Mouse (Mus musculus) adipocyte (in vitro differentiated cells): Measurements from ENCODE around the gene Prokr2.
"Not testable (repeated sequence)": the region's sequence is repeated elsewhere in the genome, so short reads cannot be mapped to it uniquely, and the experiment has no call there.

ENCODE experiments used
- DNase-seq: peaks from one replicate; pipeline ENCODE4 v3.0.0-alpha.2; 2016; ENCODE audit warnings: low spot score

Gene Prokr2

DNA sequence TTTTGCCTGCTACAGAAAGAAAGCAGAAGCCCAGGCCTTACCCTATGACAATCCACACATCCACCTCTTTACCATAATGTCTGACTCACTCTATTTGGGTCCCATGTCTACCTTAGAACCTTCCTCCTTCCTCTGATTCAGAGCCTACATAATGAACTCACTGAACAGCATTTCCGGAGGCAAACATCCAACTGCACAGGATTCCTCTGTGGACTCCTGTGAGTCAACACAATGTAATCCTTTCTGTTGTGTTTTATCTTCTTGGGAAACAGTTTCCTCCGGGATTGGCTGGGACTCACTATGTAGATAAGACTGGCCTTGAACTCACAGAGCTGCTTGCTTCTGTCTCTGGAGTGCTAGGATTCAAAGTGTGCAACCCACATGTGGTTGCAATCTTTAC lies 44.9 kb downstream of the Prokr2 start:
- DNase-seq: no peak

DNA sequence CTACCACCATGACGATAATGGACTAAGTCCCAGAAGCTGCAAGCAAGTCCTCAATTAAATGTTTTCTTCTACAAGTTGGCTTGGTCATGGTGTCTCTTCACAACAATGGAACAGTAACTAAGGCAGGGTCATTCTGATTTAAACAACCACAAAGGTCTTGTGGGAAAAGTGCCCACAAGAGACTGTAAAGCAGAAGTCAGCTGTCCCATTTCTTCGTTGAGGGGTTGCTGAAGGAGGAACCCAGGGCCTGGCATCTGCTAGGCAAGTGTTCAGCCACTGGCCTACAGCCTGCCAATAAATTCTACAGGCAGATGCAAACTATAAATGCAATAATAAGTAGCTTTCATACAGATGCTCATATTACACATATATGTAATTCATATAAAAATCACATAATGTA lies 48.0 kb downstream of the Prokr2 start:
- DNase-seq: no peak

- peak; percentile 17 for DNase-seq
Observed at GRCm38 (mm10) chr2:132323541-132323940, 61.7 kb downstream of the Prokr2 start.

GRCm38 (mm10) chr2:132320516-132320915 lies 64.7 kb downstream of the Prokr2 start:
- no peak for DNase-seq

- no peak for DNase-seq
Observed at GRCm38 (mm10) chr2:132317178-132317577, 68.1 kb downstream of the Prokr2 start.

DNA sequence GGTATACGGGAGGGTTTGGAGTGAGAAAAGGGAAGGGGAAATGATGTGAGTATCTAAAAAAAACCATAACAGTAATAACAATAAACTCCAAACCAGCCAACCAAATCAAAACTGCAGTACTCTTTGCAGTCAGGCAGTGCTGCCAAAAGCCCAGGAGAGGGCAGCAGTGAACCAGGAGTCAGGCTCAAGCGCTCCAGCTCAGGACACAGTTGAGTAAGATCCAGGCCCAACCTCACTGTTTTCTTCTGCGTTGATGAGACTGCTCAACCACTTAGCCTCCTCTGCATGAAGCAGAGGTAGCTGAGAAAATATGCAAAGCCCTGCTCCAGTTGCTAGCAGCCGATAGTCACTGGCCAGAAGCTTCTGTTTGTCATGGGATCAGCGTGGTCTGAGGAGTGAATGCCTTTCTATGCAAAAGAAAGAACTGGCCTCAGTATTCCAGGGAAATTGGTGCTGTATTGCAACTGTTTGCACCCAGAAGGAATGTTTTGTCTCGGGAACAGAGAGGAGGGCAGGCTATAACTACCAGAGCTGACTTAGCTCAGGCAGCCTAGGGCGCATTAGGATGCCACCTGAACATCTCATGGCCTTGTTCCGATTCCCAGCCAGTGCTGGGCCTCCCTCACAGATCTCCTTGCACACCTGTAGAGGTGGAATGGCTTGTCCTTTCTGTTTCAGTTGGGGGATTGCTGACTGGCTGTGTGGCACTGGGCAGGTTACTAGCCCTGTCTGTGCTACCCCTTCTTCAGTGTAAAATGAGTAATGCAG lies 69.0 kb downstream of the Prokr2 start:
- DNase-seq: peak; percentile 90

GRCm38 (mm10) chr2:132314057-132314456 lies 71.2 kb downstream of the Prokr2 start:
- DNase-seq: not testable (repeated sequence)

GRCm38 (mm10) chr2:132313568-132313967 lies 71.7 kb downstream of the Prokr2 start:
- no peak for DNase-seq

- no peak for DNase-seq
Observed at GRCm38 (mm10) chr2:132312616-132313015, 72.6 kb downstream of the Prokr2 start.

- no peak for DNase-seq
Observed at GRCm38 (mm10) chr2:132309398-132309930, 75.8 kb downstream of the Prokr2 start.

- no peak for DNase-seq
Observed at GRCm38 (mm10) chr2:132308829-132309228, 76.4 kb downstream of the Prokr2 start.

GRCm38 (mm10) chr2:132307213-132307843 lies 77.9 kb downstream of the Prokr2 start:
- no peak for DNase-seq

GRCm38 (mm10) chr2:132305988-132306387 lies 79.3 kb downstream of the Prokr2 start:
- DNase-seq: no peak

- DNase-seq: no peak
Observed at GRCm38 (mm10) chr2:132305165-132305564, 80.1 kb downstream of the Prokr2 start.

- no peak for DNase-seq
Observed at GRCm38 (mm10) chr2:132301436-132301835, 83.8 kb downstream of the Prokr2 start.

DNA sequence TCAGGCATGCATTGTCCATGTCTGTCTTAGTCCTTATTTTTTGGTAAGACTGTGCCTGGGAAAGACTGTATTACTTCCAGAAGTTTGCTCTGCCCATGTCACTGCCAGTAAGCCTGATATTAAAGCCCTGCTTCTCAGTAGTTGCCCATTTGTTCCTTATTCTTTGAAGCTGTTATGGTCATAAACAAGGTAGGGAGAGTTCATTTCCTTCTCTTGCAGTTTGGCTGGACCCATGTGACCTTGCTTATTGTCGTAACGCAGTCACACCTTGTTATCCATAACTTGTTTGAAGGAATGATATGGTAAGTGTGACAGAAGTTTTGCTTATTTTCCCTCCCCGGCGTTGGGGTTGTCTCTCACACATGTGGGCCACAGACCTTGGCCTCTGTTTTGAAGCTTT lies 87.0 kb downstream of the Prokr2 start:
- no peak for DNase-seq

DNA sequence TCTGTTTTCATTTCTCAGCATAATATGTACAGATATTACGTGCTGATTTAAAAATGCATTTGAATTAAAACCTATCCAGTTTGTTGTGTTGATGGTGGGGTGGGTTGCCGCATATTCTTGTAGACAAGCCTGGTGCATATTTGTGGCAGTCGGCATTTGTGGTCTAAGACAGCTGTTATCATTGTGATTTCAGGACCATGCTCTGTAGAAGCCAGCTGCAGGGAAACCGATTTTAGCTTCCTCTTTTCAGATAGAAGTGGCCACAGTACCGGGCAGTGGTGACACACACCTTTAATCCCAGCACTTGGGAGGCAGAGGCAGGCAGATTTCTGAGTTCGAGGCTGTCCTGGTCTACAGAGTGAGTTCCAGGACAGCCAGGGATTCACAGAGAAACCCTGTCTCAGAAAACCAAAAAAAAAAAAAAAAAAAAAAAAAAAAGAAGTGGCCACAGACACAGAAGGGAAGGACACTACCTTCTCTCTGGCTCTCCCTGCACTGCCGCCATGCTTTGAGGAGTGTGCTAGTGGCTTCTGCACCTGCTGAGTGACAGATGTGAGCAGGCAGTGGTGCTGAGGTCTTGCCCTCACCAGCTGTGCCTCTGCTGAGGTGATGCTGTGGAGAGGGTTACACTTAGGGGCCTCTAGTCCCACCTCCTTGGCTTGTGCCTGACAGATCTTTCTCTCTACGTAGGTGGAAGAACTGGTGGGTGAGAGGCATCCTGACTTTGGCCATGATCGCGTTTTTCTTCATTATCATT lies 91.4 kb downstream of the Prokr2 start:
- DNase-seq: no peak

DNA sequence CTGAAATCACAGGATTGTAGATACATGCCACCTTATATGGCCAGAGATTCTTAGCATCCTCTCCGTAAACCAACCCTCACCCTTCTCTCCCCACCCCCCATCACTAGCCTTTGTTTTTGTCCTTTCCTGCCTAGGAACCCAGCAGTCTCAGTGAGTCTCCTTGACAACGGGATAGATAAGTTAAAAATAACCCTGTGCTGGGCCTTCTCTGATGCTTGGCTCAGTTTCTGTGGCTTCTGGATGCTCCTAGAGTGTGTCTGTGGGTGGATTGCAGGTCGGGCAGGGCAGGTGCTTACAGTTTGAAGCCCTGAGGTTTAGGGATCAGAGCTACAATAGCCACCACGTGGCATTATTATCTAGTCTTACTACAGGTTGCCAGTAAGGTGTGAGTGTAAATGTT lies 93.2 kb downstream of the Prokr2 start:
- no peak for DNase-seq

DNA sequence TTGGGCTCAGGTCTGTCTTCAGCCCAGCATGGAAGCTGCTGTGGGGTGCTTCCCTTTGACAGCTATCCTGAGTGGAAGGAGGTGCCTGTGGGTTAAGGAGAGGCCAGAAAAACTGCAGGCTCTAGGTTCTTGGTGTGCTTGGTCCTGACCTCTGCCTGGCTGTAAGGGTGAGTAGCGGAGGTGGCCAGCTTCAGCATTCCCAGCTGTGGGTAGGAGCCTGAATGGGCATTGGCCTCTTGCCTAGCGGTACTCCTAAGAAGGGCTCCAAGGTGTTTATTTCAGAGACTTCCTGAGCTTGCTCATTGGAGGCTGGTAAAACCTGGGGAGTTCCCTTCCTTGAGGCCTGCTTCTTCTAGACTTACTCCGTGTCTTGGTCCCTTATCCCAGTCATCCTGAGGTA lies 94.0 kb downstream of the Prokr2 start:
- DNase-seq: no peak

- no peak for DNase-seq
Observed at GRCm38 (mm10) chr2:132290808-132291207, 94.4 kb downstream of the Prokr2 start.

DNA sequence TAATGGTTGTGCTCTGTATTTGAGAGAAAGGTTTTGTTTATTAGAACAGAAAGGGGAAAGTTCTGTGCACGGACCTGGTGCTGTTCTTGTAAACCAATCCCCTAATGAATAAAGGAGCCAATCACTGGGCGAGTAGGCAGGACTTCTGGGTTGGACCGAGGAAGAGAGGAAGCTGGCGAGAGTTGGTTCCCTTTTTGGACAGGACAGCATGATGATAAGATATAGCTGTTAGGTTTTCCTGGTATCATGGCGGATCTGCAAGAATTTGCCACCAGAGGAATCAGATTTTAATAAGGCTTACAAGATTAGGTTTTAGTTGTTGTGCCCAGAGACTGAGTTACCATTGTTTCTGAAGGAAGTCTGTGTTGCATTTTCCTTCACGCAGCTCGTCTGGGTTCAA lies 96.0 kb downstream of the Prokr2 start:
- DNase-seq: not testable (repeated sequence)
